Mouse (Mus musculus) urinary bladder, postnatal 36 days (tissue): ENCODE results near the gene Cnot6l.

Source experiments
- DNase-seq, 2 experiments: peaks; one replicate each; pipeline ENCODE4 v3.0.0; 2022; ENCODE audit warnings: low spot score in 2 of 2, mixed read lengths in 1 of 2

The Cnot6l gene

DNA sequence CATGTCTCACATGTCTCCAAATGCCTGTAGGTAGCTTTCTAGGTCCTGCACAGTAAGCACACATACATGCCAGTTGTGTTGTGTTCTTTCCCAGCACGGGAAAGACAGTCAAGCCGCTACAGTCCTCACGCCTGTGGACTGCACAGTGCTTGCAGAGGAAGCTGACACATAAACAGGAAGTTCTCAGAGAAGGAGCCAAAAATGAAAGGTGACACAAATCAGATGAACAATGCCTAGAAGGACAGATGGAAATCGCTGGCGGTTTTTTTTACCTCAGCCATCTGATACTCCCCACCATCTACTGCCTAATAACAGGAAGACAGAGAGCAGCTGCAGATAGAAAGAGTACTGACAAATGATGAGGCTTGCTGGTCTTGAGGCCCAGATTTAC, at the start of gene Cnot6l:
Gene Cnot6l, minus strand, starts transcription at position 151 of the 391 bp plus-strand sequence.
- DNase-seq, result no peak

DNA sequence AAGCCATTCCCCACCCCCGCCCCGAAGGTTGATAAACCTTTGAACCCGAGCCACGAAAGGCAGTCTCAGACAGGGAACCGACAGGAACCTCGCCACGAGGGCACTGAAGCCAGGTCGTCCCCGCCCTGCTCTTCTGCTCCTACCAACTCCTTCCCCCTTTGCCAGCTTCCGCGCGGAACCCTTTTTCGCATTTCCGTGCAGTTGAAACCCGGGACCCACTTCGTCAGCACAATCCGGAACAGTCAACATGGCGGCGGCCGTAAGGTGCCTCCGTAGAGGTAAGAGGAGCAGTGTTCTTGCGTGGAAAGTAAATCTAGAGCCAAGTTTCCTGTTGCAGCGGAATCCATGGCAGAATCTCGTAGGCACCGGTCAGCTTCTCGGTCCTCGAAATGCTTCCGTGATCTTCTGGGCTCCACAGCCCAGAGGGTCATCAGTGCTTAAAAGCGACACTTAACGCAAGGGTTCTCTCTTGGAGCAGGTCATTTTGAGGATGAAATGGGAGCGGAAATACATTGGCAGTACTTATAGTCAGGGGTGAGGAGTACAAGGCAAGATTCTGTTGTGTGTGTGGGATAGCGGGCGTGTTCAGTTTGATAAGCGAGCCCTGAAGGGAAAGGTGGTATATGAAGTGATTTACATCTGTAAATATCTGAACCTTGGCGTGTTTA, 46.1 kb upstream of the Cnot6l start:
- peak; percentile 94 for DNase-seq

GRCm38 (mm10) chr5:96209459-96209858, 45.5 kb upstream of the Cnot6l start, which contains the start of gene Mrpl1:
Gene Mrpl1 (plus strand): TSS chr5:96209493.
- DNase-seq, result peak; percentile 28 to 30

- DNase-seq, result no peak
These were observed 44.6 kb upstream of the Cnot6l start for GRCm38 (mm10) chr5:96208543-96208942.

- no peak for DNase-seq
These were observed 43.6 kb upstream of the Cnot6l start for GRCm38 (mm10) chr5:96207531-96207930.

GRCm38 (mm10) chr5:96206897-96207296, 42.9 kb upstream of the Cnot6l start:
- DNase-seq, result peak in 1 of 2 experiments; percentile 66

GRCm38 (mm10) chr5:96201462-96202154, 37.6 kb upstream of the Cnot6l start:
- DNase-seq, result no peak

DNA sequence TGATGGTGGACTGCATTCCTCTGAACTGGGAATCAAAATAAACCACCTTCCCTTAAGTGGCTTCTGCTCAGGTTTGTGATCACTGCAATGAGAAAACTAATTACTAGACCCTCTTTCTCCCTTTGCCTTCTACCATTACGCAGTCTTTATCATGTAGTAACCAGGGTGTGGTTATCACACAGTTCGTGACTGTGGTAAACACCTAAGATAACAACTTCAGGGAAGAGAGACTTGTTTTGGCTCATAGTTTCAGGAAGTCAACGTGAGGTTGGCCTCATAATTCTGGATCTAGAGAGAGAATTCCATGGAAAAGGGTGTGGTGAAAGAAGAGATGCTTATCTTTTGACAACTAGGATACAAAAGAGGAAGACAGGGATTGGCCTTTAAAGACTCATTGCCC, 36.3 kb upstream of the Cnot6l start:
- no peak for DNase-seq

GRCm38 (mm10) chr5:96198271-96198670, 34.3 kb upstream of the Cnot6l start:
- no peak for DNase-seq

- no peak for DNase-seq
These were observed 32.6 kb upstream of the Cnot6l start for GRCm38 (mm10) chr5:96196547-96197052.

GRCm38 (mm10) chr5:96191251-96191650, 27.3 kb upstream of the Cnot6l start:
- DNase-seq, result no peak

DNA sequence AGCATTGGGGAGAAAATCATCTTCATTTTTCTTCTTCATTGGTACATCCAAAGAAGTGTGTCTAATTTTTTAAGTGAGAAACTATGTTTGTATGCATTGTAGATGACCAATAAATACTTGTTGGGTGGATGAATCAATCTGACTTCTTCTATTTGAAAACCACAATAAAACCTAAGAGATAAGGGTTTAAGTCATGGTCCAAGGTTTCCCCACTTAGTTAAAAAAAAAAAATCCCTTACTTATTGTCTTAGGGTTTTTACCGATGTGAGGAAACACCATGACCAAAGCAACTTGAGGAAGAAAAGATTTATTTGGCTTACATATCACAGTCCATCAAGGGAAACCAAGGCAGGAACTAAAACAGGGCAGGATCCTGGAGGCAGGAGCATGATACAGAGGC, 25.8 kb upstream of the Cnot6l start:
- no peak for DNase-seq

DNA sequence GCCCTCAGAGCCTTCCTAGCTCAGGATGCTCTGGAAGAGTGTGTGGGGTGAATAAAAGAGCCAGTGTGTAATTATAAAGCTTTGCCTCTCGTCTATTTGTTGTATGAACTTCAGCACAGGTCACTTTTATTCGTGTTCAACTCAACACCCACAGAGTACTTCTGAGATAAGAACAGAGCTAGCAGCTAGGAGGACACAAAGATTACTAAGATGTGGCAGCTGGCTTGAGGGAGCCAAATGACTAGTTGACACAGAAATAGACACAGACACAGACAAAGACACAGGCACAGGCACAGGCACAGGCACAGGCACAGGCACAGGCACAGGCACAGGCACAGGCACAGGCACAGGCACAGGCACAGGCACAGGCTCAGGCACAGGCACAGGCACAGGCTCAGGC, 20.0 kb upstream of the Cnot6l start:
- DNase-seq, result no peak

DNA sequence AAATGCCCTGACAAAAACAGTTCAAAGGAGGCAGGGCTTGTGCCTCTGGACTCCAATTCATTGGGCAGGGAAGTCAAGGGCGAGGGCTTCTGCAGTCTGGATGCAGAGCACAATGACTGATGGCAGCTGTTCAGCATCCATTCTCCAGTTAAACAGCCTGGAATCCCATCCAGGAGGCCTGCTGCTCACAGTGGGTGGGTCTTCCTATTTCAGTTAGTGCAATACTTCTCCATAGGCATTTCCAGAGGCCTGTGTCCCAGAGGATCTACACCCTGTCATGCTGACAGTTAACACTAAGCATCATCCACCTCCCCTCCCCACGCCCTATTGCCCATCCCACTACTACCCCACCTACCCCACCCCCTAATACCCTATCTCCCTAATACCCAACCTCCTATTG, 19.2 kb upstream of the Cnot6l start:
- no peak for DNase-seq

DNA sequence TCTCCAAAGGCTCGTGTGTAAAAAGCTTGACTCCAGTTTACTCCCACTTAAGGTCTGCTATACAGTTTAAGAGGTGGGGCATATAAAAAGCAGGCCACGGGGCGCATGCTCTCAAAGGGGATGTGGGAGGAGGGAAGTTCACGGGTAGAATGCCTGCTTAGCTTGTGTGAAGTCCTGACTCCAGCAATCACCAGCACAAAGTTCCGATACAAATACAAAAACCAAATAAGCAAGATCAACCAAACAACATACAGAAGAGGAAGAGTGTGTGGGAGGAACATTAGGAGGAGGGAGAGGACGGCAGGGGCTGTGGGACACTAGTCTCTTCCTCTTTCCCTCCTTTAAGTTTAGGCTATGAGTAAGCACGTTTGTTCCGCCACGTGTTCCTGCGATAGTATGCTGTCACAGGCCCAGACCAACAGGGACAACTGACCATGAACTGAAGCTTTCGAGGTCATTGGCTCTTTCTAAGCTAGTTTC, 12.9 kb upstream of the Cnot6l start:
- no peak for DNase-seq

- peak in 1 of 2 experiments; percentile 4 for DNase-seq
These were observed 12.2 kb upstream of the Cnot6l start for GRCm38 (mm10) chr5:96176121-96176520.

DNA sequence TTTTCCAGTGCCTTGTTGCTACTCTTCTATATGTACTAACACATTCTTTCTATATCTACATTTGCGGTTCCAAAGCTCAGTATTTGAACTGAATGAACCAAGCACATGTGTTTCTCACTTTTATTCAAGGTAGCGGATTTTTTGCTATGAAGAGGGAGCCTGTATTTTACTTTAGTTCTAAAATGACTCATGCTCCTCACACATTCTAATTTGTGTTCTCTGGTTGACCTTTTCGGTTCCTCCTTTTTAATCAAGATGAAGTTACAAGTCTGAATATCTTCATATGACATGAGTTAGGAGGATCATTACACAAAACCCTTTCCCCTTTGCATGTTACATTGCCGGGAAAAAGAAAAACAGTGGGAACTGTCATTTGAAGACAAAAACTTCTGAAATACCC, 7.8 kb upstream of the Cnot6l start:
- no peak for DNase-seq

DNA sequence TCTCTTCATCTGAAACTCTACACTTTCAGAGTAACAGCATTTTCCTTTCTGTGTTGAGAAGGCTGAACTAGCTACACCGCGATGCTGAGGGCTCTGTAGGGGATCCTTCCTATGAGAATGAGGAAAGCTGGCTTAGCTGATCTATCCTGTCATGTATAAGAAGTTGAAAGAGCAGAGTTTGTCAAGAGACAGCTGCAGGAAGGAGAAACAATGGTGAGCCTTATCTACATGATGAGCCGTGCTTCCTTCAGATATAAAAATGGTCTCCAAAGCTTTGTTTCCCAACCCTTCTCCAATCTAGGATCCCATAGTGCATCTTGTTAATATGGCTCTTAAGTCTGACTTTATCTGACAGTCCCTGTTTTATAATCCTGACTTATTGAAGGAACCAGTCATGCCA, 6.5 kb upstream of the Cnot6l start:
- DNase-seq, result no peak

DNA sequence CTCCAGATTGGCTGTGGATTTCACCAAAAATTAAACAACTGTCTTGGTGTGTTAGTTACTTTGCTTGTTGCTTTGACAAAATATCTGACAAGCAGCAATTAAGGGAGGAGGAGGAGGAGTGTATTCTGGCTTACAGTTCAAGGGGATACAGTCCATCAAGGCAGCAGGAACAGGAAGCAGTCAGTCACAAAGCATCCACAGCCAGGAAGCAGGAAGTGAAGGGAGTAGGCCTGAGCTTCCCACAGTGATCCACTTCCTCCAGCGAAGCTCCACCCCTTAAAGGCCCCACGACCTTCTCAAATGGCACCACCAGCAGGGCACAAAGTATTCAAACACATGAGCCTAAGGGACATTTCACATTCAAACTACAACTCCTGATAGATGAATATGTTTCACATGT, 2.8 kb upstream of the Cnot6l start:
- DNase-seq, result no peak

DNA sequence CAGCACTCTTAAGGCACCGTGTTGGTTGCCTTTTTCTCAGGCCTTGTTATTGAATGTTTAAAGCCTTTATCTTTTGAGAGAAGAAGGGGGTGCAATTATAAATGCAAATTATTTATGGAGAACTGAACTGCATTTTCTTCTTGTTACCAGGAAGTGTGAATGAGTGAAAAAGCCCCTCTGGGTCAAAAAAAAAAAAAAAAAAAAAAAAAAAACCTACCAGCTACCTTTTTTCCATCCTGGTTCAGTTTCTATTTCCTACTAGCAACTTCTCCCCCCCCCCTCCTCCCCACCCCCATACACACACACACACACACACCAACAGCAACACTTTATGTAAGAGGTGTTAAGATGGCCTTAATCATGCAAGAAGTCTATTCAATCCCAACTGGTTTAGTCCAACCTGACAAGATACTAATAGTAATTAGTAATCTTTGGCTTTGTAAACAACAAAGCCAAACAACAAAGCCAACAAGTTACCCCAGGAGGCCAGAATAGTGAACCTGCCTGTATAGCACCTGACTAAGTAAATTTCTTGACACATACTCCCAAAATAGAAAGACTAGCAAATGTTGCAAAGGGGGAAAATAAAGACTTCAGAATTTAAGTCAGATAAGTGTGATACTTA, 463 bp downstream of the Cnot6l start:
- DNase-seq, result no peak

GRCm38 (mm10) chr5:96162399-96163331, 1.3 kb downstream of the Cnot6l start:
- peak; percentile 74 to 83 for DNase-seq
